Mouse (Mus musculus) adrenal gland, adult 8-10 months (tissue): Measurements from ENCODE around the gene Cops9. TPM values are rescaled to one million over a fixed set of nuclear protein-coding genes. Genes with fewer than 3 reads are reported as not detected.
A peak's percentile ranks its signal among the peaks of the same experiment; 100 is the strongest.

Experiments used
- DNase-seq: peaks from one replicate; pipeline ENCODE4 v3.0.0; 2022
- total RNA-seq, 4 experiments: library from RNA; stranded (reverse); gene quantifications; 2 replicates each; pipeline ENCODE4 v1.2.4; 2022

Cops9 gene
- total RNA-seq, result 100 to 1,000 TPM; 279 to 327 (median 313) TPM

DNA sequence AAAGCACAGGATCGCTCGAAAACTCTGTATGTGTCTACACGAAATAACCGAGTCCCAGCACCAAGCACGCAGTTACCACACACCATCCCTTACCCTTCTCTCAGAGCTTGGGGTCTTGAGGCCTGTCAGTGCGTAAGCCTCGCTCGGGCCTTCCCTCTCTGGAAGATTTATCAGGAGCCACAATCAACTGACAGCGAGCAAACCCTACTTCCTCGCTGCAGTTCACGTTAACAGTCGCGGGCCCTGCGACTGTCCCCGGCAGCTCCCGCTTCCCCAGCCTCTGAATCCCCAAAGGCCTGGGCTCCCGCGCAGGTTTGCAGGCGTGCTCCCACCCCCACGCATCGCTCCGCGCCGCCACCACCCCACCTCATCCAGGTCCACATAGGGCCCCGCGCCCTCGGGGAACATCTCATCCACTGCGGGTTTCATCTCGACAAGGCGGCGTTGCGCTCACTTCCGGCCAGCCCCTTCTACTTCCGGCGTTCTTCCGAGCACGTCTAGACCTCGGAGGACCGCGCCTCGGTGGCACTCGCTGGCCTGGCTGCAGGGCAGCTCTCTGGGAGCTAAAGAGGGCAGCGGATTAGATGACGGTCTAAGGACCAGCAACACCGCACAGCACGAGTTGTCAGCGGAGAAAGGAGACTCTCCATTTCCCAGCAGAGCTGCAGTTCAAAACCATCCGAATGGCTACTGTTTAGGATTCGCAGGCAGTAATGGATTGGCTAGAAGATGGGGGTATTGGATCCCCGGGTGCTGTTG lies at the start of gene Cops9:
Gene Cops9, minus strand, starts transcription at position 472 of the 759 bp plus-strand sequence.
- peak; percentile 82 for DNase-seq

DNA sequence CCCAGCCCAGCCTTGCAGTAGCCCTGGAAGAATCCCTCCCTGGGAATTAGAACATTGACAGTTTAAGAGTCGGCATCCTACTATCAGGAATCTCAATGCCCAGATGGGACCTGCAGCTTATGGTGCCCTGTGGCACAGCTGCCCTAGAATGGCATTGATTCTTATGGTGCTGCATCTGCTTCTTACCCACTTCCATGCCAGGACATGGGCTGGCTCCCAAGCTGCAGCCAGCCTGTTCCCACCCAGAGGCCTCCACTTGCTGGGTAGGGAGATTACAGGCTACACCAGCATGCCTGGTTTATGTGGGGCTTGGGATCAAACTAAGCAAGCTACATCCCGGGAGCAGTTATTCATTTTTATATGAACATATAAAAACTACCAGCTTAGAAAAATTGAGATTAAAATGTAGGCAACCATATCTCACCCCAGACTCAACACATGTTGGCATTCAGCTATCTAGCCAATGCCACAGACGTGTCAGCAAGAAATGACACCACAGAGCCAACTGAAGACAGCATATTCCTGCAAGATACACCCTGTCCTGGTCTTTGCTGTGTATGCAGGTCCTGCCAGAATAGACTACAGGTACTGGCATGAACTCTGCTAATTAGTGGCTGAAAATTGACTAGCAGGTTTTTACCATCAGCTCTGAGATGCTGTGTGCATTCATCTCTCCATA lies 49.5 kb upstream of the Cops9 start:
- no peak for DNase-seq

DNA sequence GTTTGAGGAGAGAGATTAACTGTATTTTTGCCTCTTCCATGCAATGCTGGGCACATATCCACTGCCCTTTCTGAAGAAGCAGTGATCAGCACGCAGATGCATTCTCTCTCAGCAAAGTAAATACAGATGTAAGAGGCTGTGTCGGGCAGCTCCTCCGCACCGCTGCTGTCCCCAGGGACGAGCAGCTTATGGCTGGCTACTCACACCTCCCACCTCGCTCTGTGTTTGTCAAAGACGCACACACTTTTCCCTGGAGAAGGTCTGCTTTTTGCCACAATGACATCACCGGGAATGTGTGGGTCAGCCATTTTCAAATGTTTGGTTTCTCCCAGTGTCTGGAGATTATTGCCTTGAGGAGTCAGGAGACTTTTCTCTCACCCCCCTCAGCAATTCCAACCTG lies 45.2 kb upstream of the Cops9 start:
- no peak for DNase-seq

DNA sequence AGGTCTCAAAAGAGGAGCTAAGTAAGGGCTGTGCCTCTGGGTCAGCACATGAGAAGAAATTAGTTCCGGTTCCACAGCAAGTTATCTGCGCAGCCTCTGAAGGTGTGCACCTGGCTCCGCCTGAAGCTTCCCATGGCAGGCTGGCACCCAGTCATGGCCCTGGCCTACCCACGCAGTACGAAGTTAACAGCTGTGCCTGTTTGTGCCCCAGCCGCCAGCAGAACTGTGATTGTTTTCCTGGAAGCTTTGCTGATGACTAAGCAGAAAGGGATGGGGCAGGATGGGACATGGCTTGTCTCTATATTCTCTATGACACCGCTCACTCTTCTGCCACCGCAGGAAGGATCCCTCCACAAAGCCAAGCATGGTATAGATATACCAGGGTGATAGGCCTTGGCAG lies 41.4 kb upstream of the Cops9 start:
- DNase-seq, result no peak

DNA sequence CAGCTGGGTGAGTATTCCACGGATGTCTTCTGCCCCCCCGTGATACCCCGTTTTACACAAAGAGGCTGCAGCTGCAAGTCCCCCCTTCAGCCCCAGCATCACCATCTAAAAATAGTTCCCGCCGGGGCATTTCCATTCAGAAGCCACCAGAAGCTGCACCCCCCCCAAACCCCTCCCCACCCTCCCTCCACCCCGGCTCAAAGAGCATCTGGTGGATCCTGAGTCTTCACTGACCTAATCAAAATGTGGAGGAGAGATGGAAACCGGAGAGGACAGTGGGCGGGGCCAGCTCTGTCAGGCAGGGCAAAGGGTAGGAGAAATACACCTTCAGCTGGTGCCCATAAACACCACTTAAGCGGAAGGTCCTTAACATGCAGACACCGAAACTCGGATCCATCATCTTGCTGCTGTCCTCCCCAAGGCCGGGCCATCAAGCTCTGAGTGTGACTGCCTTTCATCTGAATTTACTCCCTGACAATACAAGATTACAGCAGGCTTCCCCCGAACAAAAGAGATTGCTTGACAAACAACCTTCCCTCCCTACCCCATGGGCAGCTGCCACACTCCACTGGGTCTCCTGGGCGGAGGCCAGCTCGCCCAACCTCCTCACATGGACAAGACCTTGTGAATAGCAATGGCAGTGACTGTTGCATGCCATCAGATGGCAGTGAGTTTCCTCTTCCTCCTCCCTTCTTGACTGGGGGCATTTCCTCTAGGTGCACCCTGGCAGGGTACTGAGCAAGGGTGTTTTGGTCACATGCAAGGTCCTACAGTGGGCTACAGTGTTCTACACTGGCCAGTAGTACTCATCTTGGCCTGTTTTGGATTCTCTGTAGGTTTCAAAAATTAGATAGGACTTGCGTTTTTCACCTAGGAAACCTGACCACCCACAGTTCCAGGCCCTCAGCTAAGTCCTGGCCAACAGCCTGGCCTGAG lies 39.2 kb upstream of the Cops9 start:
- no peak for DNase-seq

DNA sequence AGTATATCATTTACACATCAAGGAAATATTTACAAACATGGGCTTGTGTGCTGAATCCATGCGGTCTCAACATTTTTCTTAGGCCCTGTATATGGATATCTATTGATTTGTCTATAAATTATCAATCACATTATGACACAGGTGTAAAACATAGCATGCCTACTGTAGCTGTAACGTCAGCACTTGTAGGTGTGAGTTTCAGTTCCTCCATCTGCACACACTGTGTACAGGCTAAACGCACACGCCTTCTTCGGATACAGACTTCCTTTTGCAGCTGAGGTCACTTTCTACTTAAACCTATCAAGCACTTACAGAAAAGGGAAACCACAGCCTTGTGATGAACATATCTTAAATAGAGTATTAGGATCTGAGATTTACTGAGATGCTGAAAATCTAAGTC lies 37.0 kb upstream of the Cops9 start:
- DNase-seq, result no peak

DNA sequence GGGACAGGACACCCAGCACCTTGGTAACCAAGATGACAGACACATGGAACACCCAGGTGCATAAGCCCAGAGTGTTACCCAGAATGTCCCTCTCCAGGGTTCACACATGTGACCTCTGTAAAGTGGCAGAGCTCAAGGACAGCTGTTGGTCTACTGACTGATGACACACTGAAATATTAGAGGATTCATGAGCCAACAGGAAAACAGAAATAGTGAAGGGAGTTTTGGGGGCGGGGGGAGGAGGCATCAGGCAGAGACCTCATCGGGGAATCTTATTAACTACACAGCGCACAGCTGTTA lies 34.8 kb upstream of the Cops9 start:
- no peak for DNase-seq

DNA sequence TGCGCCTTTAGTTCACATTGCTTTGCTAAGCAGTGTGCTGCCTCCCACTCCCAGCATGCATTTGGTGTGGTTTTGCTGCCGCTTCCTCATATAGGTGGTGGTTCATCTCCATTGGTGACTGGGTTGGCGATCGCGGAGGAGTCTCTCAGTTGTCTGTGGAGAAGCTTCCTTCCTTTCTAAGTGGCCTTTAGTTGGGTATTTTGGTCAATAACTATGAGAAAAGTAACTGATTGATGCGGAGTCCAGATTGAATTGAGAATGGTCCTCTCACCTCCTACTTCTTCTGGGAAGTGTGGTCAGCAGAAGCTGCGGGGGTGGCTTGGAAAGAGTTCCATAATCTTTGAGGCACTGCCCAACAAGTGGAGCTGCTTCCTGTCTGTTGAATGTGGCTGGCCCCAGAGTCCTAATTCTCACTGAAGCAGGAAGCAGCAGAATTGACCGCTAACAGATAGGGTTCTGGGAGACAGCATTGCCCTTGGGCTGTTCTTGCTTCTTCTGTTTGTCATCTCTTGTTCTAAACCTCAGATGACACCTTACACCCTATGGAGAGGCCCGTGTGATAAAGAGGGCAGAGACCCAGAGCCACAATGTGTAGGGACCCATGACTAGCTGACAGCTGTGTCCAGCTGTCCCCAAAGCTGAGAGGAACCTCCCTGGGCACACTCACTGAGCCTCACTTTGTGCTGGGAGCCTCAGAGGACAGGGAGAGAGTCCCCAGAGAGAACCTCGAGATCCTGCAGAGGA lies 34.3 kb upstream of the Cops9 start:
- DNase-seq, result no peak

DNA sequence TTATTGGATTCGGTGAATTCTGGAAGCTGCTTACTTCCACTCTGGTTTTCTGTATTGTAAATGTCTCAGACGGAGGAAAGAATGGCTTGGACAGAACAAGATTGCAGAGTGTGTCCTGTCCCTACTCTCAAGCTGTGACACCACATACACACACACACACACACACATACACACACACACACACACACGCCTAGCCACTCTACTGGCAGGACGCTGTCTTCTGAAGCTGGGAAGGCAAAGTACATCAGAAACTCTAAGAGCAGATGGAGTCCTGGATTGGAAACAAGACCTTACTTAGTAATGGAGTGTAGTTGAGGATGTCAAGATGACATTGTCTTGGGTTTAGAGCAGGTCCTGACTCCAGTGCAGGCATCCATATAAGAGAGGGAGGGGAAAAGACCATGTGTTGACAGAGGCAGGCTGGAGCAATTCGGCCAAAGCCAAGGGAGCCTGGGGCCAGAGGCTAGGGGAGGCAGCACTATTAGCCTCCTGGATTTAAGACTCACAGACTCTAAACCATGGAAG lies 31.5 kb upstream of the Cops9 start:
- DNase-seq, result no peak

DNA sequence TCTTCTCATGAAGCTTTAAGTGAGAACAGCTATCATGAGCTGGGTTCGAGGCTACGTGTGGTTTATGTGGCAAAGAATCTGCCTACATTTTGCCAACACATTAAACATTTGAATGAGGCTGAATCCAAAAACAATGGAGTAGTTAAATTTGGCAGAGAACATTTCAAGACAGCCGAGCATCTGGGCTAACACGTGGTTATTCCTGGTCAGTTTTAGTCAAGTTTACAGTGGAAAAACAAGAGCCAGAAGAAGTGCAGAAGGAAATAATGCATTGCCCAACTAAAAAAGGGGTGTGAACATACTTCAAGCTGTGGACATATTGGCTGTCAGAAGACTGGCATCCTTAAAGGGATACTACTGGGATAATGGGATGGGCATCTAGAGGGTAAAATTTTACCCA lies 29.5 kb upstream of the Cops9 start:
- no peak for DNase-seq

DNA sequence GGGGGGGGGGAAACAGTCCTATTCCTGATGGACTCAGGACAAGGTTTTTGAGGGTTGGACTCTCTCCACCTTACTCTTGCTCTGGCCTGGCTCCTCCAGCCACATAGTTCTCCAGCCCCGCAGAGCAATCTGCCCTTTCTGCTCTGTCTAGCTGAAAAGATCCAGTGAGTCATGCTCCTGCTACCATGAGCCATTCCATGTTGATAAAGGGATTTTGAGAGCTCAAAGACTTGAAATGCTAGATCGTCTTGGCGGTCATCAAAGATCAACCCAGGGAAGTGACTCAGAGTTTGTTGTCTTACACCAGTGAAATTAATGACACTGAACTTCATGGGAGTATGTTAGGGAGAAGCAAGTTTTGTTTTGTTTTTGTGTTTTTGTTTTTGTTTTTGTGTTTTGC lies 27.6 kb upstream of the Cops9 start:
- no peak for DNase-seq

DNA sequence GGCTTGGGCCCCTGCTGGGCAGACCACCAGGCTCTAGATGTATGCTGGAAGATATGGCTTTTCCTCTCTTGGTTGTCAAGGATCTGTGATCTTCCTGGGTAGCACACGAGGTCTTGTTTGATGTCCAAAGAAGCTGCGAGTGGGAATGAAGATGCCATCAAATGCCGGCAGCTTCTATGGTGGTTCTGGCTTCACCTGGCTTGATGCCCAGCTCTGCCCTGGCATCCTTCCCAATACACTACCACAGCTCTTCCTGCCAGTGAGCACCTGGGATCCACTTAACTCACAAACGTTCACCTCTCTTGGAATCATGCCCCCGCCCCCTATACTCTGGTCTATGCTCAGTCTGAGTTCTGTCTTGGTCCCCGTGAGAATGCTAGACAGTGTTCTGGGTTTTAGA lies 25.3 kb upstream of the Cops9 start:
- no peak for DNase-seq

DNA sequence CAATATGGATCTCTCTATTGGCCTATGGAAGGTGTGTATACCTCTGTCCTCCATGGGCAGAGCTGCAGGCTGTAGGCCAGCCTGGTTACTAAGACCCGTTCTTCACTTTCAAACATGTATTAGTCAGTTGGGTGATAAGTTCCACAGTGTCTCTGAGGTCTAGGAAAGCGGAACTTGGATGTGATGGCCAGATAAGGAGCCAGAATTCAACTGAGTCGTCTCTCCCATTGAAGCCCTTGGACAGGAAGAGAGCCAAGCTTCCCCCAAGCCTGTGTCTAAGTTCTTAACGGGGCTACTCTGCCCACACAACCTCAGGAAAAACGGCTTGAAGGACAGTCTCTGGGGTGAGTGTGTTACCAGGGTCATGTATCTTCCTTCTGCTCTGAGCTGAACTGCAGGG lies 17.6 kb upstream of the Cops9 start:
- no peak for DNase-seq

DNA sequence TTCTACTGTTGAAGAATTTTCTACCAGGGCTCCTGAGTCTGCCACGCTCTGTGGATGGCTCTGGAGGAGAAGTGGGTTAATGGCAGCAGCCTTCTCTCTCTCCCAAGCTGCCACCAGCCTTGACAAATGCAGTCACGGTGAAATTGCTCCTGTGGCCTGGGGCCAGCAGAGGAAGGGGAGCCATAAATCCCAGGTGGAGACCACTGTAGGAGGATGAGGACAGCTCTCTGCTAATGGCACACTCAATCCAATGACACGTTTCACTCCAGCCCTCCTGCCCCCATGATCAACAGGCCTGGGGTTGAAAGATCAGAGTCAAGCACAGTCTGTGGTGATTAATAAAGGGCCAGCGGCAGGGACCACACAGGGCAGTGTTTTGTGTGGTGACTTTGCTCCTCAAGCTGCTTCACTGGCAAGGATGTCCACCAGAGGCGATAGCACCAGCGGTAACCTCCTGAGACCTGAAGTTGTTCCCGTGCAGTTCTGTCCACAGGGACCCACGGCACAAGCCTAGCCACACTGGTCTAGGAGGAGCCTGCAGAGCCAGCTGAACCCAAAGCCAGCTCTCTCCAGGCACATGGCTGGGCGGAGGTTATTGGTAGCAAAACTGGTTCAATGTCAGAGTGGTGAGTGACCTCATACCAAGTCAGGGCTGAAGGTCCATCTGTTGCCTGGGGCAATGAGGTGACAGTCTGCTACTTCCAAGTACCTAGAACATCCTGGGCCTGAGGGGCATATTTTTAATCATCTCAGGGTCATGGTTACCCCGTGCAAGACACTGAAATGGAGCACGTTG lies 15.4 kb upstream of the Cops9 start:
- peak; percentile 71 for DNase-seq

DNA sequence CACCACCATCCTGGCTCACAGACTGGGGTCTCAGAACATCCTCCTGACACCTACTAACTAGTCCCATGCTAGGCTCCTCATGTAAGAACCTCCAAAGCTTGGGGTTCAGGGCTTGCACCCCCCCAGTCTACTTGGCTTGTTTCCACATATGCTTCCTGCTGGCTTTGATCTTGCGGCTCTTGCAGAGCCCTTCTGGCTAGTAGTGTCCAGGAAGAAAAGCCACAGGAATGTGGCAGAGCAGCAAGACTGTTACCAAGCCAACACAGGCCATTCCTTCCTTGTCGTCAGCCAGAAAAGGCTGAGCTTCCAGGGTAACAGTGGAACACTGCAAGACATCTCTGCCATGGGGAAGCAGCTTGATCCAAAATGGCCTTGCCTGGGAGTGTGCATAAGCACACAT lies 12.9 kb upstream of the Cops9 start:
- no peak for DNase-seq

DNA sequence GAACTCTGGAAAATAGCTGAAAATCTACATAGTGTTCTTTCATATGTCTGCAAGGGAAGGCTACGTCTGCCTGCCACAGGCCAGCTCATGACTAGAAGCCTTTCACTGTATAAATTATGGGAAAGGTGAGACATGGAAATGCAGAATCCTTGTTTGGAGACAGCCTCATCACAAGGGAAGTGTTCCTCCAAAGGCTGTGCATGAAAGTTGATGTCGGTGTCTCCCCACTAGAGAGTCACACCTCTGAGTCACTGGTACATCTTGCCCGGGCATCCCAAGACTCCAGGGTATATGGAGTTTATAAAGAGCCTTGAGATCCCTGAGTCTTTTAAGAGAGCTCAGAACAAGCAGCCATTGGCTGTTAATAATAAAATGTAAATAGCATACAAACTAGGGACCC lies 11.4 kb upstream of the Cops9 start:
- no peak for DNase-seq

DNA sequence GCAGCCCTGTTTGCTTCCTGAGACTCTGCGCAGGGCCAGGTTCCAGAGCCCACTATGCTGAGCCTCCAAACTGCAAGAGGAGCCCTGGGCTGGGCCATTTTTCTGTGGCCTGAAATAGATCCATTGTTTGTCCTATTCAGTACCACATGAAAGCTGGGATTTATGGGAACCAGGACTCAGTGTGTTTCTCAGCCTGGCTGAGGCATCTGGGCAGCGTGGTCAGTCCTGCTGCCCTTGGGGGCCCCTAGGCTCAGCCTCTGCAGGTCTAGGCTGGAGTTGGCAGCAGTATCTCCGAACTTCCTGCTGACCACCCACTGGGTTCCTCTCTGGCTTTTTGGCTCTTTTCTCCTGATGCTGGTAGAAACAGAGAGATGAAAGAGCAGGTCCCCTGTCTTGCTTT lies 9.7 kb upstream of the Cops9 start:
- no peak for DNase-seq

DNA sequence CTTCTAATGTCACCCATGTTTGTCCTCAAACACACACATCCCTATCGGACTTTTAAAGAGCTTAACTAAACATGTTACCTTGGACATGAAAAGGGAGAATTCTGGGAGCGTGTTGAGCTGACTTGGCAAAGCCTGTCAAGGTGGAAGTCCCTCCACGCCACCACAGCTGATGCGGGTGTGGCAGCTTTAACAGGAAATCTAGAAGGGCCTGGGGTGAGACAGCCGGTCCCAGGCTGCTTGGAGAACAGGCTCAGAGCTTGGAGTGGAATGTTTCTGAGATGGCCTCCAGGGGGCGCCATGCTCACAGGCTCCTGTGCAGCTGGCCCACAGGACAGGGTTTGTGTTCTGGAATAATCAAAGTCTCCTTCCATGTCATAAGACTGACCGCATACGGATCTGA lies 6.9 kb upstream of the Cops9 start, which contains the start of gene Otos:
Gene Otos, minus strand, starts transcription at position 169 of the 400 bp plus-strand sequence.
- DNase-seq, result peak; percentile 53

DNA sequence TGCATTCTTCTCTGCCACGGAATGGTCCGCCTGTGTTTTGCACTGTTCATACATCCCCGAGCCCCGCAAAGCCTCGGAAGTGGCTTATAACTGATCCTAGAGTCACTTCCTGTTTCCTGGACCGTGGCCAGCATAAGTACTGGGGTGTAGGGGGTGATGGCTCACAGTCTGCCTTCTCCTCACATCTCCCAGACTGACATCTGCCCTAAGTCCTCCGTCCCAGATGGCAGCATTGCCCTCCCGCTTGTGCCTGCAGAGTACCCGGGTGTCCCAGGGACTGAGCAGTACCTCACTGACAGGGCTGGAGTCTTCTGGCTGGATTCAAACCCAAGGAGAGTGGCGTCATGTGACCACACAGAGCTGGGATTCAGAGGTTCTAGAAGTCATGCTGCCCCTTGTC lies 6.4 kb upstream of the Cops9 start:
- no peak for DNase-seq

DNA sequence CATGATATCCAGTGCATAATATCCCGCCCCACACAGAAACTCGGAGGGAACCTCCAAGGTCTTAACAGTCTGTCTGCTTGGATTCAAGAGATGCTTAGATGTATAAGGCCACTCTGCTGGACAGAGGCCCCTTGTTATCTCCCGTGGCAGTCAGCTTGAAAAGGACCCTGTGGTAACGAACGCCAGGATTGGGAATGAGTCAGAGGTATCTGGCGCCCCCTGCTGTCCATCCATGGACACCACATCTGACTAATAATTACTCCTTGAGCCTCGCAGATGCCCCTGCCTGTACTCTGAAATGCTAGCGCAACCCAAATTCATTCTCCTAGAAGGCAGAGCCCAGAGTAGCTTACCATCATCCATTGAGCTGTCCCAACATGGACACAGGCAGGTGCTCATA lies 6.0 kb upstream of the Cops9 start:
- DNase-seq, result no peak

DNA sequence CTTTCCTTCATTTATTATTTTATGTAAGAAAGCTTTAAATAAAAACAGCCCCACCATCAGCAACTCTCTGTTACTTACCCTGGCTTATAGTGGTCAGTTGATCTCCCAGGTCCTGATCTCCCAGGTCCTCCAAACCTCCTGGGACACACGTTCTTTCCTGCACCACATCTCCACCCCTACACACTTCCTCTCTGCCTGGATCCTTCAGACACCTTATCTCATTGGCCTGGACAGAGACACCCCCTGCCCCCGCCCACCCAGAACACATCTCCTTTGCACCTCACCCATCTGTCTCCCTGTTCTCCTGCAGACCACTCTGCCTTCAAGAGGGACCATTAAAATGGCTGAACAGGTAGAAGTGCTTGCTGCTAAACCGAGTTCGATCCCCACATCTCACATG lies 5.2 kb upstream of the Cops9 start:
- no peak for DNase-seq

DNA sequence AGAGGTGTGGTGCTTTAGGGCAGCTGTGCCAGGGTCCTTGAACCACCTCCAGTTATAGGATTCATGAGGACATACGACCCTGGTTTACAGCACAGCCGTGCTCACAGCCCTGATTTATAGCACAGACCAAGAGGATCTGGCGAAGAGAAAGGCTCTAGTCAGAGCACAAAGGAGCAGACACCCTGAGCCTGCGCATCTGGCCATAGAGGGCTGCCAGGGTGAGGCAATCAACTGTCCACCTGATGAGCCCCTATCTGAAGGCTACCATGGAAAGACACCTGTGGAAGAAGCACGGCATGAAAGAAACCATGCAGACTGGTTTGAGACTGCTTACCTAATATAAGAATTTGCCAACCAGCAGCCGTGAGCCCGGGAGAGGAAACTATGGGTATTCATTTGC lies 4.8 kb upstream of the Cops9 start:
- no peak for DNase-seq
